Mouse (Mus musculus) small intestine, adult 2 months (tissue): Measurements from ENCODE around the gene Insm1. TPM values are rescaled to one million over a fixed set of nuclear protein-coding genes. Genes with fewer than 3 reads are reported as not detected.

Experiments
- H3K27ac ChIP-seq: fragments of 200-500 bp; 2 replicates; pipeline ENCODE4 v1.5.1; 2012; ENCODE audit warnings: low read depth, low read length, control low read depth, inconsistent platforms; ENCODE audit not compliant: insufficient read depth
- H3K27me3 ChIP-seq: fragments of 200-500 bp; 2 replicates; pipeline ENCODE4 v1.6.1; 2012; ENCODE audit warnings: mild to moderate bottlenecking, moderate library complexity, low read length, inconsistent platforms; ENCODE audit not compliant: control insufficient read depth, insufficient read depth
- H3K36me3 ChIP-seq: fragments of 200-500 bp; 2 replicates; pipeline ENCODE4 v1.6.1; 2012; ENCODE audit warnings: mild to moderate bottlenecking, low read length, control low read depth, inconsistent platforms; ENCODE audit not compliant: control insufficient read depth, insufficient read depth
- H3K4me1 ChIP-seq: fragments of 200-500 bp; 2 replicates; pipeline ENCODE4 v1.6.1; 2012; ENCODE audit warnings: low read length, inconsistent platforms, mixed read lengths; ENCODE audit not compliant: control insufficient read depth, insufficient read depth, insufficient read length
- H3K4me3 ChIP-seq: fragments of 200-500 bp; 2 replicates; pipeline ENCODE4 v1.5.1; 2012; ENCODE audit warnings: low read depth, mild to moderate bottlenecking, control low read depth, inconsistent platforms, low read length, moderate library complexity
- CTCF ChIP-seq: fragments of 200-500 bp; IDR thresholded peaks from 2 replicates; pipeline ENCODE4 v1.5.1; 2012; ENCODE audit warnings: low read depth, mild to moderate bottlenecking, control low read depth, inconsistent platforms, low read length, moderate library complexity, mixed read lengths; ENCODE audit not compliant: insufficient replicate concordance, insufficient read length; ENCODE audit errors: extremely low read depth
- POLR2A ChIP-seq: fragments of 200-500 bp; IDR thresholded peaks from 2 replicates; pipeline ENCODE4 v1.6.1; 2012; ENCODE audit warnings: low read depth, mild to moderate bottlenecking, control low read depth, inconsistent platforms, low read length, moderate library complexity
- WGBS: fragments of 180-500 bp; shearing (Covaris S2); methylation state at CpG from one replicate; pipeline ENCODE4 v1.1.7; 2018; 5-methylcytosine and 5-hydroxymethylcytosine counted together
- polyA plus RNA-seq: library from polyadenylated mRNA; depleted of rRNA; stranded (reverse); fragments of >200 nt; gene quantifications from 2 replicates; pipeline ENCODE4 v1.2.3, GENCODE M21; 2012

Gene Insm1
- polyA plus RNA-seq, 1 experiment = 5.9 TPM

GRCm38 (mm10) chr2:146266539-146266938, 44.8 kb downstream of the Insm1 start:
- no peaks in the 10 kb centered on the region for H3K4me1 ChIP-seq
- no peaks in the 10 kb centered on the region for H3K27me3 ChIP-seq
- H3K27ac ChIP-seq = no peak overlapping the region
- TF ChIP-seq POLR2A (no peak), CTCF (no peak)
- H3K4me3 ChIP-seq = no peak overlapping the region
- H3K36me3 ChIP-seq = peaks cover 1% of the 10 kb centered on the region
- WGBS = 78% methylated on average over 3 of the region's 3 CpGs
